16 mouse cellular contexts compared by ENCODE assay signal in genomic region chr4:56015481-56015880, GRCm38 (mm10).
"Had no signal": no experiment of that assay in that cellular context is flagged by ENCODE, and none has a peak within 500 bp of the region (broad histone marks: within the 10 kb centered on the region; RNA-seq: fewer than 3 reads in every experiment).

No protein-coding gene starts in this region.

- H3K36me3 ChIP-seq: kidney, embryonic 15.5 days; limb, embryonic 13.5 days; midbrain, embryonic 12.5 days; neural tube, embryonic 15.5 days had no signal

- H3K9ac ChIP-seq: kidney, embryonic 15.5 days; limb, embryonic 13.5 days; liver, embryonic 14.5 days; midbrain, embryonic 12.5 days; neural tube, embryonic 15.5 days had no signal

- H3K27me3 ChIP-seq: kidney, embryonic 15.5 days; limb, embryonic 13.5 days; midbrain, embryonic 12.5 days; neural tube, embryonic 15.5 days had no signal

- H3K4me2 ChIP-seq: kidney, embryonic 15.5 days; limb, embryonic 13.5 days; midbrain, embryonic 12.5 days; neural tube, embryonic 15.5 days had no signal

- ATAC-seq: lung, postnatal 0 days had no signal

- H3K4me1 ChIP-seq: kidney, embryonic 15.5 days; limb, embryonic 13.5 days; megakaryocyte, embryonic 14.5 days; midbrain, embryonic 12.5 days; neural tube, embryonic 15.5 days had no signal

- DNase-seq: kidney, postnatal 14 days; layer of hippocampus, adult 9-11 months; layer of hippocampus, postnatal 36 days; lung, adult 2 months; right cerebral cortex, adult 18-20 months; right cerebral cortex, postnatal 25 days; thymus, postnatal 36 days had no signal

- H3K27ac ChIP-seq: kidney, embryonic 15.5 days; limb, embryonic 13.5 days; liver, embryonic 14.5 days; macrophage; midbrain, embryonic 12.5 days; neural tube, embryonic 15.5 days had no signal

- H3K4me3 ChIP-seq: kidney, embryonic 15.5 days; limb, embryonic 13.5 days; megakaryocyte, embryonic 14.5 days; midbrain, embryonic 12.5 days; myocyte; neural tube, embryonic 15.5 days had no signal

- H3K9me3 ChIP-seq: kidney, embryonic 15.5 days; limb, embryonic 13.5 days; megakaryocyte, embryonic 14.5 days; midbrain, embryonic 12.5 days; neural tube, embryonic 15.5 days had no signal
